In the genomic region with DNA sequence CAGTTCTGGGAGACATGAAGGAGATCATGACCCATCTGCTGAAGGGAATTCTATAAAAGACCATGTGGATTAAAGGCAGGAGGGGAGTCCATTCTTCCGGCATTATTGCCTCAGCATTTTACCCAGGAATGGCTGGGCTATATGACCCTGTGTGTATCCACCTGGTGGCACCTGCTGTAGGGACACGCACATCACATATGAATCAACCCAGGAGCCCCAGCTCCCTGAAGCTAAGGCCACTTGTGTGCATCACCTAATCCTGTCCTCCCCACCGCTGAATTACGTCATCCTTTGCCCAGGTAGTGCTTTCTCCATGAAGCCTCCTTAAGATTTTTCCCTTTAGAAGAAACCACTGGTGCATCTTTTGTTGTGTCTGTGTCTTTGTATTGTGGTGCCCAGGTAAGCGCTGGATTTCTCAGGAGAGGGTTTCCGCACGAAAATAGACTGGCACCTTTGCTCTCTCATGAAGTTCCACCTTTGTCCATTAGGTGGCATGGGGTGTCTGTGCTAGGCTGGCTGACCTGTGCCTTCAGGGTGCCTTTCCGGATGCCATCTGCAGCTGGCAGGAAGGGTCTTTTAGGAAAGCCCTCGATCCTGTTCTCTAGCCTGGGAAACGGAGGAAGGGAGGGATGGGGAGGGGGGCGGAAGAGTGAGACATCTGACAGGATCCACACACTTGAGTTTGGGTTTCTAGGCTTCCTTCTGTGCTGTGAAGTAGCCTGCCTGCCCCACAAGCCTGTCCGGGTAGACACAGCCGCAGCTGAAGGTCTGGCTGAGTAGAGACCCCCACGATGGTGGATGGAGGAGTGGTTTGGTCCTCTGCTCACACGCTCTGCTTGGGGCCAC, we compare ENCODE assay signal across 8 mouse cellular contexts. TPM values are rescaled to one million over a fixed set of nuclear protein-coding genes. Genes with fewer than 3 reads are reported as not detected.
DNase-seq lines count a peak whose midpoint lies in the region; ATAC-seq lines count a peak whose summit lies in the region.

No protein-coding gene starts in this region.

- 34% methylated on average over 15 of the region's 15 CpGs for WGBS in limb, embryonic 12.5 days
- 33% methylated on average over 15 of the region's 15 CpGs for WGBS in midbrain, embryonic 13.5 days

- H3K9me3 ChIP-seq in limb, embryonic 12.5 days: no peaks in the 10 kb centered on the region
- H3K9me3 ChIP-seq in midbrain, embryonic 13.5 days: no peaks in the 10 kb centered on the region

- no peaks in the 10 kb centered on the region for H3K36me3 ChIP-seq in limb, embryonic 12.5 days
- H3K36me3 ChIP-seq in midbrain, embryonic 13.5 days: no peaks in the 10 kb centered on the region

- ATAC-seq in limb, embryonic 12.5 days (ENCODE audit: insufficient number of reproducible peaks, insufficient read depth, low FRiP score, low TSS enrichment, low read depth): no peak
- peak; percentile 72 for ATAC-seq in midbrain, embryonic 13.5 days

- no peak overlapping the region for H3K9ac ChIP-seq in limb, embryonic 12.5 days (replicated peaks)
- peak overlapping the region; percentile 40; the same call in 1 of the 2 replicates for H3K9ac ChIP-seq in midbrain, embryonic 13.5 days (replicated peaks)

- H3K27ac ChIP-seq in limb, embryonic 12.5 days: 0 out of 2 replicates have a peak overlapping the region, but pooled peaks have one; percentile 17
- no peak overlapping the region for H3K27ac ChIP-seq in midbrain, embryonic 13.5 days

- H3K27me3 ChIP-seq in limb, embryonic 12.5 days: no peaks in the 10 kb centered on the region; the same call in 1 of the 2 replicates
- H3K27me3 ChIP-seq in midbrain, embryonic 13.5 days: no peaks in the 10 kb centered on the region

- H3K4me1 ChIP-seq in limb, embryonic 12.5 days (replicated peaks): peaks cover 17% of the 10 kb centered on the region
- peaks cover 17% of the 10 kb centered on the region for H3K4me1 ChIP-seq in midbrain, embryonic 13.5 days (replicated peaks)

- peak; percentile 67 for DNase-seq in ovary, postnatal 14 days (ENCODE audit: low spot score)
- DNase-seq in ovary, postnatal 10 days (ENCODE audit: low spot score): no peak
- peak; percentile 87 for DNase-seq in cerebellum, adult 9-10 months
- peak; percentile 67 for DNase-seq in forelimb bud, embryonic 11.5 days (ENCODE audit: low read depth, low spot score)
- peak; percentile 89 for DNase-seq in induced T-regulatory cell, adult 2 months (ENCODE audit: low read depth)
- peak; percentile 68 to 85 for DNase-seq in spleen, postnatal 4 days (ENCODE audit: low spot score in 2 of 2)

- peak overlapping the region; percentile 11; the same call in 1 of the 2 replicates for H3K4me2 ChIP-seq in limb, embryonic 12.5 days
- H3K4me2 ChIP-seq in midbrain, embryonic 13.5 days (replicated peaks): peak overlapping the region; percentile 12; the same call in 1 of the 2 replicates

- no peak overlapping the region for H3K4me3 ChIP-seq in limb, embryonic 12.5 days (replicated peaks)
- no peak overlapping the region for H3K4me3 ChIP-seq in midbrain, embryonic 13.5 days (replicated peaks)

RNA-seq across cellular contexts. Expression of a gene that starts 1.4 kb away (rescaled TPM):
- 507 and 522 TPM in 2 replicates for polyA plus RNA-seq in limb, embryonic 12.5 days (2016; fragmentation: Nextera tagmentation; extraction: Ambion mirVana)
- polyA plus RNA-seq in midbrain, embryonic 13.5 days (2015; fragmentation: Nextera tagmentation; extraction: Ambion mirVana): 354 and 385 TPM in 2 replicates

RNA-seq across cellular contexts. Expression of a gene that starts 2.3 kb away (rescaled TPM):
- polyA plus RNA-seq in limb, embryonic 12.5 days (2016; fragmentation: Nextera tagmentation; extraction: Ambion mirVana): 0.58 and 0.84 TPM in 2 replicates
- 0.76 and 0.83 TPM in 2 replicates for polyA plus RNA-seq in midbrain, embryonic 13.5 days (2015; fragmentation: Nextera tagmentation; extraction: Ambion mirVana)

RNA-seq across cellular contexts. Expression of a gene that starts 7.3 kb away (rescaled TPM):
- 140 and 161 TPM in 2 replicates for polyA plus RNA-seq in limb, embryonic 12.5 days (2016; fragmentation: Nextera tagmentation; extraction: Ambion mirVana)
- 1.1 and 1.9 TPM in 2 replicates for polyA plus RNA-seq in midbrain, embryonic 13.5 days (2015; fragmentation: Nextera tagmentation; extraction: Ambion mirVana)

RNA-seq across cellular contexts. Expression of a gene that starts 35.7 kb away (rescaled TPM):
- polyA plus RNA-seq in limb, embryonic 12.5 days (2016; fragmentation: Nextera tagmentation; extraction: Ambion mirVana): 13.5 and 14.1 TPM in 2 replicates
- 12.7 and 13.2 TPM in 2 replicates for polyA plus RNA-seq in midbrain, embryonic 13.5 days (2015; fragmentation: Nextera tagmentation; extraction: Ambion mirVana)

RNA-seq across cellular contexts. Expression of a gene that starts 35.9 kb away (rescaled TPM):
- 106 and 118 TPM in 2 replicates for polyA plus RNA-seq in limb, embryonic 12.5 days (2016; fragmentation: Nextera tagmentation; extraction: Ambion mirVana)
- polyA plus RNA-seq in midbrain, embryonic 13.5 days (2015; fragmentation: Nextera tagmentation; extraction: Ambion mirVana): 127 and 133 TPM in 2 replicates

Comparison
In these comparisons a context has a peak if more than half of its experiments do, and no peak if none do; other contexts are left out.
1. RNA of a gene that starts 7.3 kb away (polyA plus RNA-seq): 140 to 161 TPM in limb, embryonic 12.5 days; 1.1 to 1.9 TPM in midbrain, embryonic 13.5 days; every median in the first group is over 10 times any median in the second.